Mouse (Mus musculus): ENCODE measurements at regions not wholly inside any gene's neighbourhood (a gene's known extent, or its start where the extent isn't known, plus 50 kb on each side); places are given as distances from the start of the nearest gene placed in this dataset.
A peak's percentile ranks its signal among the peaks of the same experiment; 100 is the strongest.

- no peaks in the 10 kb centered on the region for H3K27me3 ChIP-seq
- ATAC-seq (ENCODE audit: low FRiP score): no peak
- H3K9me3 ChIP-seq (replicated peaks): no peaks in the 10 kb centered on the region
- peaks cover 27% of the 10 kb centered on the region for H3K4me1 ChIP-seq
- H3K36me3 ChIP-seq: no peaks in the 10 kb centered on the region
- no peak overlapping the region for H3K27ac ChIP-seq
- H3K9ac ChIP-seq: no peak overlapping the region
- 76% methylated on average over 3 of the region's 3 CpGs for WGBS
- H3K4me2 ChIP-seq (replicated peaks): no peak overlapping the region
- no peak overlapping the region for H3K4me3 ChIP-seq
These were observed 92.2 kb downstream of the Ephb3 start for GRCm38 (mm10) chr16:21296786-21297185.

GRCm38 (mm10) chr16:21298866-21299265 is 94.3 kb downstream of the Ephb3 start:
- 72% methylated on average over 7 of the region's 7 CpGs for WGBS

GRCm38 (mm10) chr16:21305859-21306258 is 101.3 kb downstream of the Ephb3 start:
- no peak for ATAC-seq (ENCODE audit: low FRiP score)
- 79% methylated on average over 3 of the region's 3 CpGs for WGBS
- Histone ChIP-seq H3K9ac (no peak overlapping the region), H3K4me2 (replicated peaks) (no peak overlapping the region), H3K4me1 (peaks cover 14% of the 10 kb centered on the region), H3K36me3 (no peaks in the 10 kb centered on the region), H3K9me3 (replicated peaks) (0 out of 2 replicates have a peak, but pooled peaks cover 6% of the 10 kb centered on the region), H3K27ac (no peak overlapping the region), H3K27me3 (0 out of 2 replicates have a peak, but pooled peaks cover 4% of the 10 kb centered on the region), H3K4me3 (no peak overlapping the region)

More at GRCm38 (mm10) chr16:21298866-21299265, 94.3 kb downstream of the Ephb3 start:
- Histone ChIP-seq H3K4me3 (no peak overlapping the region), H3K4me1 (peaks cover 18% of the 10 kb centered on the region), H3K27me3 (no peaks in the 10 kb centered on the region), H3K9me3 (replicated peaks) (0 out of 2 replicates have a peak, but pooled peaks cover 6% of the 10 kb centered on the region), H3K27ac (no peak overlapping the region), H3K36me3 (no peaks in the 10 kb centered on the region), H3K9ac (no peak overlapping the region), H3K4me2 (replicated peaks) (no peak overlapping the region)
- ATAC-seq (ENCODE audit: low FRiP score): no peak

GRCm38 (mm10) chr16:21308513-21308912 is 104.0 kb downstream of the Ephb3 start:
- Histone ChIP-seq H3K27ac (no peak overlapping the region), H3K4me1 (peaks cover 22% of the 10 kb centered on the region), H3K9me3 (replicated peaks) (0 out of 2 replicates have a peak, but pooled peaks cover 3% of the 10 kb centered on the region), H3K4me3 (no peak overlapping the region), H3K36me3 (no peaks in the 10 kb centered on the region), H3K4me2 (replicated peaks) (no peak overlapping the region), H3K9ac (no peak overlapping the region), H3K27me3 (0 out of 2 replicates have a peak, but pooled peaks cover 4% of the 10 kb centered on the region)
- ATAC-seq (ENCODE audit: low FRiP score): no peak
- 63% methylated on average over 8 of the region's 8 CpGs for WGBS

GRCm38 (mm10) chr16:21310636-21311615 is 106.4 kb downstream of the Ephb3 start:
- Histone ChIP-seq H3K9ac (peak overlapping the region; percentile 69), H3K4me3 (peak overlapping the region; percentile 35), H3K9me3 (replicated peaks) (no peaks in the 10 kb centered on the region), H3K27me3 (0 out of 2 replicates have a peak, but pooled peaks cover 4% of the 10 kb centered on the region), H3K27ac (peak overlapping the region; percentile 91), H3K4me2 (replicated peaks) (peak overlapping the region; percentile 64), H3K4me1 (peaks cover 27% of the 10 kb centered on the region), H3K36me3 (no peaks in the 10 kb centered on the region)
- ATAC-seq (ENCODE audit: low FRiP score): peak; percentile 88
- WGBS: 2% methylated on average over 35 of the region's 35 CpGs

- H3K36me3 ChIP-seq: no peaks in the 10 kb centered on the region
- H3K9ac ChIP-seq: peak overlapping the region; percentile 69; the same call in 1 of the 2 replicates
- no peak for ATAC-seq (ENCODE audit: low FRiP score)
- 0 out of 2 replicates have a peak, but pooled peaks cover 4% of the 10 kb centered on the region for H3K27me3 ChIP-seq
- H3K27ac ChIP-seq: peak overlapping the region; percentile 91
- no peaks in the 10 kb centered on the region for H3K9me3 ChIP-seq (replicated peaks)
- H3K4me3 ChIP-seq: no peak overlapping the region
- H3K4me2 ChIP-seq (replicated peaks): peak overlapping the region; percentile 64; the same call in 1 of the 2 replicates
- H3K4me1 ChIP-seq: peaks cover 27% of the 10 kb centered on the region
These were observed 107.2 kb downstream of the Ephb3 start for GRCm38 (mm10) chr16:21311781-21312180.

- Histone ChIP-seq H3K4me1 (peaks cover 20% of the 10 kb centered on the region), H3K9ac (no peak overlapping the region), H3K27ac (no peak overlapping the region), H3K4me3 (no peak overlapping the region), H3K36me3 (no peaks in the 10 kb centered on the region), H3K27me3 (0 out of 2 replicates have a peak, but pooled peaks cover 4% of the 10 kb centered on the region), H3K4me2 (replicated peaks) (no peak overlapping the region), H3K9me3 (replicated peaks) (no peaks in the 10 kb centered on the region)
- WGBS: 61% methylated on average over 6 of the region's 6 CpGs
- ATAC-seq (ENCODE audit: low FRiP score): no peak
These were observed 107.2 kb upstream of the Vps8 start for GRCm38 (mm10) chr16:21315751-21316151.

- no peak overlapping the region for H3K27ac ChIP-seq
- no peak overlapping the region for H3K4me2 ChIP-seq (replicated peaks)
- WGBS: 81% methylated on average over 7 of the region's 7 CpGs
- no peak for ATAC-seq (ENCODE audit: low FRiP score)
- no peaks in the 10 kb centered on the region for H3K9me3 ChIP-seq (replicated peaks)
- H3K4me1 ChIP-seq: peaks cover 20% of the 10 kb centered on the region
- H3K9ac ChIP-seq: no peak overlapping the region
- H3K36me3 ChIP-seq: no peaks in the 10 kb centered on the region
- no peak overlapping the region for H3K4me3 ChIP-seq
- H3K27me3 ChIP-seq: 0 out of 2 replicates have a peak, but pooled peaks cover 4% of the 10 kb centered on the region
These were observed 104.8 kb upstream of the Vps8 start for GRCm38 (mm10) chr16:21318009-21318639.

- WGBS: 76% methylated on average over 9 of the region's 9 CpGs
- H3K4me2 ChIP-seq (replicated peaks): no peak overlapping the region
- H3K36me3 ChIP-seq: no peaks in the 10 kb centered on the region
- H3K4me3 ChIP-seq: no peak overlapping the region
- H3K4me1 ChIP-seq: peaks cover 20% of the 10 kb centered on the region
- H3K27me3 ChIP-seq: 0 out of 2 replicates have a peak, but pooled peaks cover 4% of the 10 kb centered on the region
- no peak for ATAC-seq (ENCODE audit: low FRiP score)
- H3K27ac ChIP-seq: no peak overlapping the region; the same call in 1 of the 2 replicates
- no peaks in the 10 kb centered on the region for H3K9me3 ChIP-seq (replicated peaks)
- H3K9ac ChIP-seq: no peak overlapping the region
These were observed 104.1 kb upstream of the Vps8 start for GRCm38 (mm10) chr16:21318640-21319365.

- Histone ChIP-seq H3K4me3 (no peak overlapping the region), H3K9ac (no peak overlapping the region), H3K4me1 (peaks cover 20% of the 10 kb centered on the region), H3K36me3 (no peaks in the 10 kb centered on the region), H3K9me3 (replicated peaks) (no peaks in the 10 kb centered on the region), H3K27me3 (0 out of 2 replicates have a peak, but pooled peaks cover 4% of the 10 kb centered on the region), H3K27ac (no peak overlapping the region), H3K4me2 (replicated peaks) (no peak overlapping the region)
- ATAC-seq (ENCODE audit: low FRiP score): no peak
- WGBS: 95% methylated on average over 2 of the region's 2 CpGs
These were observed 102.6 kb upstream of the Vps8 start for GRCm38 (mm10) chr16:21320284-21320683.

- ATAC-seq (ENCODE audit: low FRiP score): no peak
- no peak overlapping the region for H3K27ac ChIP-seq
- H3K4me2 ChIP-seq (replicated peaks): no peak overlapping the region
- H3K4me3 ChIP-seq: no peak overlapping the region
- no peaks in the 10 kb centered on the region for H3K9me3 ChIP-seq (replicated peaks)
- H3K4me1 ChIP-seq: peaks cover 15% of the 10 kb centered on the region
- H3K9ac ChIP-seq: no peak overlapping the region
- WGBS: 51% methylated on average over 18 of the region's 18 CpGs
- 0 out of 2 replicates have a peak, but pooled peaks cover 4% of the 10 kb centered on the region for H3K27me3 ChIP-seq
- no peaks in the 10 kb centered on the region for H3K36me3 ChIP-seq
These were observed 101.5 kb upstream of the Vps8 start for GRCm38 (mm10) chr16:21321188-21322070.

Measured in hindbrain, embryonic 12.5 days (tissue).